Mouse (Mus musculus): ENCODE data around the gene Qtrt2. TPM values are rescaled to one million over a fixed set of nuclear protein-coding genes. Genes with fewer than 3 reads are reported as not detected.
A peak's percentile ranks its signal among the peaks of the same experiment; 100 is the strongest.

Qtrt2 gene
- total RNA-seq, 1 experiment from 2014 or later: 90.1 TPM

- no peak for ATAC-seq (replicated peaks in 1 of 2; ENCODE audit: insufficient read depth in 1 of 2, low FRiP score in 2 of 2, low TSS enrichment in 1 of 2, low read depth in 1 of 2, poor library complexity in 2 of 2, severe bottlenecking in 2 of 2)
Observed at GRCm38 (mm10) chr16:43871419-43871818, 55.2 kb downstream of the Qtrt2 start.

- ATAC-seq (replicated peaks in 1 of 2; ENCODE audit: insufficient read depth in 1 of 2, low FRiP score in 2 of 2, low TSS enrichment in 1 of 2, low read depth in 1 of 2, poor library complexity in 2 of 2, severe bottlenecking in 2 of 2): no peak
Observed at GRCm38 (mm10) chr16:43869805-43870204, 56.8 kb downstream of the Qtrt2 start.

GRCm38 (mm10) chr16:43860624-43861023, 66.0 kb downstream of the Qtrt2 start:
- ATAC-seq (replicated peaks in 1 of 2; ENCODE audit: insufficient read depth in 1 of 2, low FRiP score in 2 of 2, low TSS enrichment in 1 of 2, low read depth in 1 of 2, poor library complexity in 2 of 2, severe bottlenecking in 2 of 2): peak; percentile 36 to 65; a peak in 3 of 4 replicates

GRCm38 (mm10) chr16:43858941-43859476, 67.6 kb downstream of the Qtrt2 start:
- ATAC-seq (replicated peaks in 1 of 2; ENCODE audit: insufficient read depth in 1 of 2, low FRiP score in 2 of 2, low TSS enrichment in 1 of 2, low read depth in 1 of 2, poor library complexity in 2 of 2, severe bottlenecking in 2 of 2): no peak

GRCm38 (mm10) chr16:43849839-43850238, 76.8 kb downstream of the Qtrt2 start:
- ATAC-seq (replicated peaks in 1 of 2; ENCODE audit: insufficient read depth in 1 of 2, low FRiP score in 2 of 2, low TSS enrichment in 1 of 2, low read depth in 1 of 2, poor library complexity in 2 of 2, severe bottlenecking in 2 of 2): no peak

- ATAC-seq (replicated peaks in 1 of 2; ENCODE audit: insufficient read depth in 1 of 2, low FRiP score in 2 of 2, low TSS enrichment in 1 of 2, low read depth in 1 of 2, poor library complexity in 2 of 2, severe bottlenecking in 2 of 2): no peak
Observed at GRCm38 (mm10) chr16:43841236-43841635, 85.4 kb downstream of the Qtrt2 start.

- peak in 1 of 2 experiments; percentile 12; a peak in 1 of 4 replicates for ATAC-seq (replicated peaks in 1 of 2; ENCODE audit: insufficient read depth in 1 of 2, low FRiP score in 2 of 2, low TSS enrichment in 1 of 2, low read depth in 1 of 2, poor library complexity in 2 of 2, severe bottlenecking in 2 of 2)
Observed at GRCm38 (mm10) chr16:43831957-43832356, 94.7 kb downstream of the Qtrt2 start.

- ATAC-seq (replicated peaks in 1 of 2; ENCODE audit: insufficient read depth in 1 of 2, low FRiP score in 2 of 2, low TSS enrichment in 1 of 2, low read depth in 1 of 2, poor library complexity in 2 of 2, severe bottlenecking in 2 of 2): no peak
Observed at GRCm38 (mm10) chr16:43827492-43827891, 99.1 kb downstream of the Qtrt2 start.

GRCm38 (mm10) chr16:43818404-43818803, 108.2 kb downstream of the Qtrt2 start:
- no peak for ATAC-seq (replicated peaks in 1 of 2; ENCODE audit: insufficient read depth in 1 of 2, low FRiP score in 2 of 2, low TSS enrichment in 1 of 2, low read depth in 1 of 2, poor library complexity in 2 of 2, severe bottlenecking in 2 of 2)

- ATAC-seq (replicated peaks in 1 of 2; ENCODE audit: insufficient read depth in 1 of 2, low FRiP score in 2 of 2, low TSS enrichment in 1 of 2, low read depth in 1 of 2, poor library complexity in 2 of 2, severe bottlenecking in 2 of 2): no peak
Observed at GRCm38 (mm10) chr16:43816321-43816720, 110.3 kb downstream of the Qtrt2 start.

GRCm38 (mm10) chr16:43814644-43815043, 112.0 kb downstream of the Qtrt2 start:
- no peak for ATAC-seq (replicated peaks in 1 of 2; ENCODE audit: insufficient read depth in 1 of 2, low FRiP score in 2 of 2, low TSS enrichment in 1 of 2, low read depth in 1 of 2, poor library complexity in 2 of 2, severe bottlenecking in 2 of 2)

Other genes with a start within 250 kb of the Qtrt2 start
- not detected in 2 replicates for gene Drd3, start 172.8 kb downstream of the Qtrt2 start, total RNA-seq (2017)
- 25.3 and 35.5 TPM in 2 replicates for gene Ccdc191, start 37.0 kb downstream of the Qtrt2 start, total RNA-seq (2017)
- 2.1 and 7.3 TPM in 2 replicates for gene Zdhhc23, start 53.0 kb upstream of the Qtrt2 start, total RNA-seq (2017)
- gene Gramd1c, start 136.5 kb upstream of the Qtrt2 start, total RNA-seq (2017): 6.2 and 11.8 TPM in 2 replicates
- gene Atp6v1a, start 212.9 kb upstream of the Qtrt2 start, total RNA-seq (2017): 49.9 and 68.7 TPM in 2 replicates
- gene Naa50, start 213.0 kb upstream of the Qtrt2 start, total RNA-seq (2017): 95.1 and 108 TPM in 2 replicates
- 13.5 and 16.1 TPM in 2 replicates for gene Usf3, start 246.4 kb upstream of the Qtrt2 start, total RNA-seq (2017)

Data from hematopoietic stem cell, adult 5-6 weeks (primary cell).